ENCODE assay signal across 8 mouse cellular contexts in genomic region chr19:6399285-6400095, GRCm38 (mm10). TPM values are rescaled to one million over a fixed set of nuclear protein-coding genes. Genes with fewer than 3 reads are reported as not detected.
DNase-seq lines count a peak whose midpoint lies in the region; TF ChIP-seq lines count a peak whose summit lies in the region.

Gene Rasgrp2, plus strand, starts transcription at chr19:6399340.

- TF ChIP-seq POLR2A in liver, adult 2 months (IDR thresholded peaks at IDR 0.05; ENCODE audit: extremely low read depth, insufficient read depth, low read length), result no peak

- no peak for TF ChIP-seq CTCF in liver, adult 2 months (IDR thresholded peaks at IDR 0.05; ENCODE audit: low read depth, low read length)

- H3K36me3 ChIP-seq in liver, adult 2 months (ENCODE audit: control insufficient read depth, insufficient read depth, low read length), result no peaks in the 10 kb centered on the region

- H3K4me1 ChIP-seq in liver, adult 2 months (ENCODE audit: control insufficient read depth, insufficient read depth, low read length), result no peaks in the 10 kb centered on the region; the same call in 1 of the 2 replicates

- 2% methylated on average over 77 of the region's 87 CpGs for WGBS in liver, adult 2 months

- DNase-seq in layer of hippocampus, adult 8-10 months (ENCODE audit: low spot score in 2 of 2), result no peak
- no peak for DNase-seq in layer of hippocampus, adult 9-11 months
- peak; percentile 51 for DNase-seq in c-Kit-positive CD71-negative TER-119-negative erythroid progenitor cells, embryonic 14.5 days (ENCODE audit: low read depth)
- DNase-seq in heart, adult 18-20 months, result peak; percentile 81 to 93
- DNase-seq in kidney, adult 11 months, result peak; percentile 52
- no peak for DNase-seq in liver, adult 2 months (ENCODE audit: extremely low read depth, low read depth, low spot score)
- peak; percentile 34 to 72 for DNase-seq in monocyte, adult 2 months (ENCODE audit: low read depth in 1 of 2, low spot score in 2 of 2)
- DNase-seq in thymus, postnatal 10 days (ENCODE audit: low spot score in 2 of 2), result peak; percentile 94 to 96

- H3K4me3 ChIP-seq in liver, adult 2 months (ENCODE audit: insufficient read depth, low read depth, low read length), result peak within 1 kb of the TSS; percentile 56

- H3K27ac ChIP-seq in liver, adult 2 months (replicated peaks; ENCODE audit: insufficient read depth, low read depth, low read length), result peak within 1 kb of the TSS; percentile 28

- H3K79me2 ChIP-seq in liver, adult 2 months (ENCODE audit: control insufficient read depth, insufficient read depth, low read length), result no peaks in the 10 kb centered on the region

- H3K9ac ChIP-seq in liver, adult 2 months (ENCODE audit: low read depth, low read length), result peak within 1 kb of the TSS; percentile 75

- no peaks in the 10 kb centered on the region for H3K27me3 ChIP-seq in liver, adult 2 months (ENCODE audit: control insufficient read depth, insufficient read depth, low read length)

RNA-seq across cellular contexts. Expression of gene Rasgrp2, which starts in this region (rescaled TPM):
- 10 to 100 TPM; 35.0 to 44.1 (median 40.9) TPM for total RNA-seq in layer of hippocampus, adult 8-10 months (2022)
- total RNA-seq in heart, adult 18-20 months (2021), result 10 to 100 TPM; 37.7 to 53.4 TPM
- total RNA-seq in liver, adult 2 months (2014; rRNA removed), result 19.9 and 23.4 TPM in 2 replicates
- 36.5 and 39.5 TPM in 2 replicates for polyA plus RNA-seq in liver, adult 2 months (2012; rRNA removed)

Comparison
In these comparisons a context has a peak if more than half of its experiments do, and no peak if none do; other contexts are left out.
1. DNase-seq: peak in c-Kit-positive CD71-negative TER-119-negative erythroid progenitor cells, embryonic 14.5 days (single experiment), heart, adult 18-20 months (2 of 2), kidney, adult 11 months (single experiment), monocyte, adult 2 months (2 of 2) and thymus, postnatal 10 days (2 of 2); none in layer of hippocampus, adult 8-10 months (0 of 2), layer of hippocampus, adult 9-11 months (single experiment) and liver, adult 2 months (single experiment).